Mouse (Mus musculus) megakaryocyte, adult 5-6 weeks (primary cell): Measurements from ENCODE around the gene Gm6217. TPM values are rescaled to one million over a fixed set of nuclear protein-coding genes. Genes with fewer than 3 reads are reported as not detected.
"Not testable (repeated sequence)": the region's sequence is repeated elsewhere in the genome, so short reads cannot be mapped to it uniquely, and the experiment has no call there.

ENCODE experiments used
- ATAC-seq: 2 replicates; pipeline ENCODE4 v1.8.0; 2016; ENCODE audit warnings: mild to moderate bottlenecking, inconsistent platforms; ENCODE audit not compliant: poor library complexity, severe bottlenecking
- total RNA-seq, 2 experiments: library from RNA; stranded (forward) in 1 of 2; stranded (reverse) in 1 of 2; fragments of 153-499, 151-499 nt in 1 of 2; fragments of 221-1000, 200-1000 nt in 1 of 2; gene quantifications; 2 replicates each; pipeline versions ENCODE4 v1.2.3 to v1.2.4; 2015 to 2017

Gene Gm6217
- not detected in 2 replicates for total RNA-seq (2015)
- not detected in 2 replicates for total RNA-seq (2017)

- not testable (repeated sequence) for ATAC-seq
These were observed at the start of gene Gm6217 for GRCm38 (mm10) chr1:82931326-82931725. Gene Gm6217, minus strand, starts transcription at chr1:82931399.

GRCm38 (mm10) chr1:82977840-82978239 lies 46.6 kb upstream of the Gm6217 start:
- ATAC-seq, result no peak

- ATAC-seq, result no peak
These were observed 44.6 kb upstream of the Gm6217 start for GRCm38 (mm10) chr1:82975750-82976149.

- ATAC-seq, result no peak
These were observed 43.1 kb upstream of the Gm6217 start for GRCm38 (mm10) chr1:82974342-82974741.

- ATAC-seq, result no peak
These were observed 42.7 kb upstream of the Gm6217 start for GRCm38 (mm10) chr1:82973901-82974300.

GRCm38 (mm10) chr1:82973244-82973643 lies 42.0 kb upstream of the Gm6217 start:
- ATAC-seq, result no peak

GRCm38 (mm10) chr1:82972046-82972445 lies 40.8 kb upstream of the Gm6217 start:
- no peak for ATAC-seq

GRCm38 (mm10) chr1:82966413-82966812 lies 35.2 kb upstream of the Gm6217 start:
- no peak for ATAC-seq

GRCm38 (mm10) chr1:82959870-82960385 lies 28.7 kb upstream of the Gm6217 start, which contains the start of gene Gm47955:
Gene Gm47955, plus strand, starts transcription at chr1:82960286.
- ATAC-seq, result no peak

GRCm38 (mm10) chr1:82955913-82956312 lies 24.7 kb upstream of the Gm6217 start, which contains the start of gene Gm7544:
Gene Gm7544, minus strand, starts transcription at chr1:82956013.
- ATAC-seq, result not testable (repeated sequence)

- no peak for ATAC-seq
These were observed 17.4 kb upstream of the Gm6217 start for GRCm38 (mm10) chr1:82948601-82949000.

GRCm38 (mm10) chr1:82946029-82946428 lies 14.8 kb upstream of the Gm6217 start:
- not testable (repeated sequence) for ATAC-seq

- not testable (repeated sequence) for ATAC-seq
These were observed 12.1 kb upstream of the Gm6217 start, which contains the start of gene A030003K21Rik for GRCm38 (mm10) chr1:82943295-82943694. Gene A030003K21Rik, minus strand, starts transcription at chr1:82943388.

GRCm38 (mm10) chr1:82942505-82942904 lies 11.3 kb upstream of the Gm6217 start:
- not testable (repeated sequence) for ATAC-seq

- ATAC-seq, result no peak
These were observed 7.5 kb upstream of the Gm6217 start for GRCm38 (mm10) chr1:82938666-82939065.

- not testable (repeated sequence) for ATAC-seq
These were observed 641 bp downstream of the Gm6217 start for GRCm38 (mm10) chr1:82930558-82930957.

- no peak for ATAC-seq
These were observed 6.5 kb downstream of the Gm6217 start, which contains the start of gene A030014E15Rik for GRCm38 (mm10) chr1:82924650-82925049. Gene A030014E15Rik, plus strand, starts transcription at chr1:82924917.

- not testable (repeated sequence) for ATAC-seq
These were observed 17.8 kb downstream of the Gm6217 start for GRCm38 (mm10) chr1:82913434-82913833.

- ATAC-seq, result no peak
These were observed 18.2 kb downstream of the Gm6217 start, which contains the start of gene A030005L19Rik for GRCm38 (mm10) chr1:82913025-82913424. Gene A030005L19Rik, plus strand, starts transcription at chr1:82913325.

GRCm38 (mm10) chr1:82905886-82906285 lies 25.3 kb downstream of the Gm6217 start:
- no peak for ATAC-seq

GRCm38 (mm10) chr1:82901201-82901600 lies 30.0 kb downstream of the Gm6217 start:
- no peak for ATAC-seq

GRCm38 (mm10) chr1:82900567-82900966 lies 30.6 kb downstream of the Gm6217 start:
- peak; percentile 38; the same call in 1 of the 2 replicates for ATAC-seq

GRCm38 (mm10) chr1:82893269-82893668 lies 37.9 kb downstream of the Gm6217 start:
- no peak for ATAC-seq
